Mouse (Mus musculus) C2C12 (cell line): ENCODE data around the gene Baiap2l1. TPM values are rescaled to one million over a fixed set of nuclear protein-coding genes. Genes with fewer than 3 reads are reported as not detected.

Experiments used
- H3K27me3 ChIP-seq: one replicate; pipeline ENCODE4 v1.6.1; 2011; ENCODE audit not compliant: control insufficient read depth, insufficient read depth, insufficient read length
- H3K36me3 ChIP-seq: one replicate; pipeline ENCODE4 v1.6.1; 2011; ENCODE audit not compliant: control insufficient read depth, insufficient read depth
- H3K4me3 ChIP-seq: one replicate; pipeline ENCODE4 v1.5.1; 2011; ENCODE audit warnings: mild to moderate bottlenecking, control low read depth; ENCODE audit not compliant: poor library complexity, insufficient read depth, severe bottlenecking
- H3K79me2 ChIP-seq: one replicate; pipeline ENCODE4 v1.6.1; 2011; ENCODE audit not compliant: control insufficient read depth, insufficient read depth
- H3K79me3 ChIP-seq: one replicate; pipeline ENCODE4 v1.6.1; 2011; ENCODE audit warnings: low read depth, control low read depth
- H3ac ChIP-seq: one replicate; pipeline ENCODE3; 2011; ENCODE audit warnings: low read depth; ENCODE audit not compliant: control insufficient read depth, insufficient read length
- CEBPB ChIP-seq: IDR thresholded peaks from one replicate; pipeline ENCODE4 v1.6.1; 2011; ENCODE audit warnings: low read depth, mild to moderate bottlenecking, control low read depth, moderate library complexity
- CTCF ChIP-seq: IDR thresholded peaks from one replicate; pipeline ENCODE4 v1.5.1; 2011; ENCODE audit not compliant: control insufficient read depth, insufficient read depth, insufficient read length
- FOSL1 ChIP-seq: IDR thresholded peaks from one replicate; pipeline ENCODE4 v1.8.0; 2011; ENCODE audit warnings: mild to moderate bottlenecking, low read length; ENCODE audit not compliant: poor library complexity, insufficient read depth, severe bottlenecking
- MAX ChIP-seq: IDR thresholded peaks from one replicate; pipeline ENCODE4 v1.6.1; 2011; ENCODE audit warnings: mild to moderate bottlenecking, control low read depth
- MYOD1 ChIP-seq: IDR thresholded peaks from one replicate; pipeline ENCODE4 v1.6.1; 2011; ENCODE audit warnings: low read depth; ENCODE audit not compliant: control insufficient read depth, insufficient read length
- MYOG ChIP-seq: IDR thresholded peaks from one replicate; pipeline ENCODE4 v1.6.1; 2011; ENCODE audit not compliant: control insufficient read depth, insufficient read length; ENCODE audit errors: extremely low read depth
- USF1 ChIP-seq: IDR thresholded peaks from one replicate; pipeline ENCODE4 v1.6.1; 2011; ENCODE audit warnings: low read depth, mild to moderate bottlenecking, control low read depth, moderate library complexity
- polyA plus RNA-seq: library from polyadenylated mRNA; unstranded; fragments of >200 nt; fragmentation: generic; extraction: Trizol; gene quantifications from one replicate; pipeline ENCODE4 v1.2.1, GENCODE M21; 2012; ENCODE audit warnings: missing spikeins

Gene Baiap2l1
- polyA plus RNA-seq, 1 experiment: 18.9 TPM

DNA sequence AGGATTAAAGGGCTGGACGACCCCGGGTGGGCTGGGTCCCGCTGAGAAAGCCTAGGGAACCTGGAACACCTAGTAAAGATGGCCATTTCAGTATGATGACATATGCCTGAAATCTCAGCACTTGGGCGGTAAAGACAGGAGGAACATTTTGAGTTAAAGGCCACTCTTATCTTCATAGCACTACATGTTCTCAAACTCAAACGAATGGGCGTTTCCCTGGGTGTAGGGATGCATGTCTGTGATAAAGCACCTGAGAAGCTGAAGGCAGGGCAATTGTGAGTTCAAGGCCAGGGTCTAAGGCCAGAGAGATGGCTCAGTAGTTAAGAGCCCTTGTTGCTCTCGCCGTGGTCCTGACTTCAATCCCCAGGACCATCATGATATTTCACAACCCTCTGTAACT, 87.5 kb downstream of the Baiap2l1 start:
- Histone ChIP-seq H3ac (no peak overlapping the region), H3K79me2 (no peaks in the 10 kb centered on the region), H3K79me3 (no peaks in the 10 kb centered on the region), H3K4me3 (no peak overlapping the region), H3K36me3 (peaks cover 29% of the 10 kb centered on the region), H3K27me3 (no peaks in the 10 kb centered on the region)
- no peak for TF ChIP-seq USF1
- no peak for TF ChIP-seq FOSL1

- Histone ChIP-seq H3K79me2 (peaks cover 3% of the 10 kb centered on the region), H3K36me3 (peaks cover 32% of the 10 kb centered on the region), H3K27me3 (no peaks in the 10 kb centered on the region), H3K79me3 (no peaks in the 10 kb centered on the region), H3K4me3 (no peak overlapping the region), H3ac (no peak overlapping the region)
- TF ChIP-seq MYOD1 (no peak), FOSL1 (no peak), CEBPB (no peak), MYOG (no peak)
These were observed 88.0 kb downstream of the Baiap2l1 start for GRCm38 (mm10) chr5:144269926-144270325.

DNA sequence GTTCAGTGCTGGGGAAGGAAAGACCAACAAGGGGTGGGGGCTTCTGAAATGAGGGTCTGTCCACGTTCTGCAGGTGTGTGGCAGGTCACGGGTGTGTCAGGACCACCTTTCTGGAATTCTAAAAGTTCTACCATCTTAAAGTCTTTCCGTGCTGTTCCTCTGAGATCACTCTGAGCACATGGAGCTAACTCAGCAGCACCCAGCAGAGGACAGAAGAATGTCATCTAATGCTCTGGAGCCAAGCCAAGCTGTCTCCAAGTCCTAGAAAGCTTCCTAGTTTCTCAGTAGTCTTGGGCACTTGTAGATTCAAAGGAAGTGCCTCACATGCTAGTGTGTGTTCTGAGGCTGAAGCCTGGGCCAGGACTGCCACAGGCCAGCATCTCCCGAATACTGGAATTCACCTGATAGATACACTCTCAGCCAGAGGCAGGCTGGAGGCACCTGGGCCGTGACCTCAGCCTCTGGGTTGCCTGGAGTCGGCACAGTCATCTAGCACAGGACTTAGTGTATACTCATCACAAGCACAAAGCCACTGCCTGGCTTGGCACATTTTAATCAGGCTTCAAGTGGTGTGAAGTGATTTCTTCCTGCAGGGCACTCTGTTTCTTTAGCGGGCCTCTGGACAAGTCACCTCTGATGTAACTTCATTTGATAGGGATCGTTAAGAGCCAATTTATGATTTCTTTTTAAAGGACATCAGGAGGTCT, 90.2 kb downstream of the Baiap2l1 start:
- H3K4me3 ChIP-seq: no peak overlapping the region
- H3K36me3 ChIP-seq: peaks cover 30% of the 10 kb centered on the region
- H3K79me2 ChIP-seq: peaks cover 20% of the 10 kb centered on the region
- H3K79me3 ChIP-seq: peaks cover 3% of the 10 kb centered on the region
- H3K27me3 ChIP-seq: no peaks in the 10 kb centered on the region
- TF ChIP-seq CEBPB: no peak
- TF ChIP-seq FOSL1: no peak
- TF ChIP-seq MYOD1: no peak
- no peak for TF ChIP-seq USF1
- peak; percentile 83 for TF ChIP-seq MAX
- TF ChIP-seq MYOG: no peak
- TF ChIP-seq CTCF: no peak
- no peak overlapping the region for H3ac ChIP-seq

DNA sequence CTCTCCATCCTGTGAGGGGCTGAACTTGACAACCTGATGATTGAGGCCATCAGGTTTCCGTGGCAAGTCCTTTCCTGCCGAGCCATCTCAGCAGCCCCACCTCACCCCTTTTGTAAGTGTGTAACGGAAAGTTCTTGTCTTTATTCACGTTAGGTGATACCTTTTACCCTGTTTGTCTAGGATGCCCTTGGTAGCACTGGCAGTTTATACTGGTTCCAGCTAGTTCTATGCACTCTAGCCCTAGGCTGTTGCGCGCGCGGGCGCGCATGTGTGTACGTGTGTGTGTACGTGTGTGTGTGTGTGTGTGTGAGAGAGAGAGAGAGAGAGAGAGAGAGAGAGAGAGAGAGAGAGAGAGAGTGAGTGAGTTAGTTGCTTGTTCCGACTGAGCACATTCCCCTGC, 94.4 kb downstream of the Baiap2l1 start:
- Histone ChIP-seq H3K36me3 (peaks cover 37% of the 10 kb centered on the region), H3K79me3 (peaks cover 34% of the 10 kb centered on the region), H3ac (no peak overlapping the region), H3K79me2 (peaks cover 59% of the 10 kb centered on the region), H3K4me3 (no peak overlapping the region), H3K27me3 (no peaks in the 10 kb centered on the region)
- no peak for TF ChIP-seq CTCF
- TF ChIP-seq FOSL1: no peak
- no peak for TF ChIP-seq MYOG
- TF ChIP-seq MYOD1: no peak
- TF ChIP-seq MAX: no peak
- TF ChIP-seq CEBPB: no peak
- no peak for TF ChIP-seq USF1

DNA sequence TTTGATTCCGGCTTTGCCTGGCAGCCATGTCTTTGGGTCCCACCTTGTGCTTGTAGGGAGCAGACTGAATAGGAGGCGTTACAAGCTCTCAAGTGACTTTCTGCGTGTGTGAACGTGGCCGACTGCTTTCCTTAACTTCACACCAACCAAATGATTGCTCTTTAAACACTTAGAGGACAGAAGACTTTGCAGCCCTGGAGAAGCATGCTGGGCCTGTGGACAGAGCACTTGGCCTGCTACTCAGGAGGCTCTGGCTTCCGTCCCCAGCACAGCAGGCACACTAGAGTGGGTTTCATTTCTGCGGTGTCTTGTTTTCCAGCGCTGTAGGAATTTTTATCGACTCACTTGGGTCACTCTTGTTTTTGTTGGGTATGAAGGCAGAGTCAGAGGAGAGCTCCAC, 94.8 kb downstream of the Baiap2l1 start:
- H3K79me2 ChIP-seq: peaks cover 63% of the 10 kb centered on the region
- no peak for TF ChIP-seq MYOG
- H3K4me3 ChIP-seq: no peak overlapping the region
- H3ac ChIP-seq: no peak overlapping the region
- H3K27me3 ChIP-seq: no peaks in the 10 kb centered on the region
- H3K79me3 ChIP-seq: peaks cover 38% of the 10 kb centered on the region
- H3K36me3 ChIP-seq: peaks cover 39% of the 10 kb centered on the region

GRCm38 (mm10) chr5:144261829-144262228, 96.1 kb downstream of the Baiap2l1 start:
- no peaks in the 10 kb centered on the region for H3K27me3 ChIP-seq
- H3K4me3 ChIP-seq: no peak overlapping the region
- peaks cover 29% of the 10 kb centered on the region for H3K36me3 ChIP-seq
- H3K79me3 ChIP-seq: peaks cover 49% of the 10 kb centered on the region
- TF ChIP-seq CEBPB (no peak), CTCF (no peak), USF1 (no peak), MYOD1 (no peak), MYOG (no peak), MAX (no peak), FOSL1 (no peak)
- H3K79me2 ChIP-seq: peaks cover 76% of the 10 kb centered on the region
- H3ac ChIP-seq: no peak overlapping the region
